Mouse (Mus musculus) CH12.LX (cell line): Measurements from ENCODE around the gene Gldc.

Experiments
- CHD1 ChIP-seq: IDR thresholded peaks from 2 replicates; pipeline ENCODE4 v1.6.1; 2012; ENCODE audit warnings: low read depth, low read length, improper control_type of control experiment, inconsistent platforms
- CHD2 ChIP-seq: IDR thresholded peaks from 2 replicates; pipeline ENCODE4 v1.6.1; 2011; ENCODE audit warnings: low read length, improper control_type of control experiment
- CTCF ChIP-seq, 2 experiments: IDR thresholded peaks in 1 of 2; conservative IDR thresholded peaks in 1 of 2; 2 replicates each; pipeline ENCODE4 v1.5.1; 2011 to 2012; ENCODE audit warnings: low read depth in 2 of 2, low read length in 2 of 2, improper control_type of control experiment in 1 of 2, inconsistent platforms in 1 of 2, mild to moderate bottlenecking in 1 of 2, moderate library complexity in 1 of 2
- EP300 ChIP-seq: IDR thresholded peaks from 2 replicates; pipeline ENCODE4 v1.6.1; 2011; ENCODE audit warnings: low read length, improper control_type of control experiment
- MAFK ChIP-seq: IDR thresholded peaks from 2 replicates; pipeline ENCODE4 v1.6.1; 2011; ENCODE audit warnings: low read length, improper control_type of control experiment; ENCODE audit not compliant: insufficient replicate concordance
- MAZ ChIP-seq: IDR thresholded peaks from 2 replicates; pipeline ENCODE4 v1.6.1; 2012; ENCODE audit warnings: low read depth, mild to moderate bottlenecking, inconsistent platforms, low read length, improper control_type of control experiment, moderate library complexity
- MXI1 ChIP-seq: IDR thresholded peaks from 2 replicates; pipeline ENCODE4 v1.6.1; 2011; ENCODE audit warnings: mild to moderate bottlenecking, low read depth, low read length, improper control_type of control experiment
- POLR2A ChIP-seq: IDR thresholded peaks from 2 replicates; pipeline ENCODE4 v1.6.1; 2011; ENCODE audit warnings: low read depth, mild to moderate bottlenecking, improper control_type of control experiment, low read length
- RAD21 ChIP-seq: IDR thresholded peaks from 2 replicates; pipeline ENCODE4 v1.6.1; 2011; ENCODE audit warnings: low read depth, mild to moderate bottlenecking, low read length, improper control_type of control experiment, moderate library complexity
- TBP ChIP-seq: conservative IDR thresholded peaks from 2 replicates; pipeline ENCODE4 v1.6.1; 2011; ENCODE audit warnings: low read depth, low read length, improper control_type of control experiment
- UBTF ChIP-seq: IDR thresholded peaks from 2 replicates; pipeline ENCODE4 v1.6.1; 2012; ENCODE audit warnings: low read depth, mild to moderate bottlenecking, inconsistent platforms, low read length, improper control_type of control experiment, moderate library complexity
- ZKSCAN1 ChIP-seq: IDR thresholded peaks from 2 replicates; pipeline ENCODE4 v1.6.1; 2012; ENCODE audit warnings: low read depth, inconsistent platforms, low read length, improper control_type of control experiment, borderline replicate concordance
- ZMIZ1 ChIP-seq: IDR thresholded peaks from 2 replicates; pipeline ENCODE4 v1.6.1; 2012; ENCODE audit warnings: low read depth, mild to moderate bottlenecking, inconsistent platforms, low read length, improper control_type of control experiment

DNA sequence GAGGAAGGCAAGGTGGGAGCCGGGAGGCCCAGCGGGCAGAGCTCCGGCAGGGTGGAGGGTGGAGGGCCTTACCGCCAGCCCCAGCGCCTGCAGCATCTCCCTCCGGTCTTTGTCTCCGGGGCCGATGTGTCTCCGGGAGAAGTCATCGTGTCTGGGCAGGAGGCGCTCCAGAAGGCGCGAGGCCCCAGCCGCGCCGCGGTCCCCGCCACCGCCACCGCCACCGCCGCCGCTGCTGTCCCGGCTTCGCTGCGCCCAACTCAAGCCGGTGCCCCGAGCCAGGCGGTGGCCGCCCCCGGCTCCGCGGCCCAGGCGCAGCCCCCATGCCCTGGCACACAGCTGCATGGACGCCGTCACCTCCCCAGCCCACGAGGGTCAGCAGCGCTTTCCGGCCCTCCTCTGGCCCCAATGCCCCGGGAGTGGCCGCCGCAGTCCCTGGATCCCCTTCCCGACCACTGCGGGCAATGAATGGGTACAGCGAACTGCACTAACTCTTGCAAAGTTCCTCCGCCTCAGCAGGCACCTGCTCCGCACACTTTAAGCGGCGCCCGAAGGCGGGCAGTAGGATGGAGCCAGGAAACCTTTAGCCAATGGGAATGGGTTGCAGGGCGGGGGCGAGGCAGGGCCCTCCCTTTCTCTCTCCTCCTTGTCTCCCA is at the start of gene Gldc:
- no peak for TF ChIP-seq MAFK
- TF ChIP-seq ZKSCAN1 = no peak
- TF ChIP-seq POLR2A = no peak
- TF ChIP-seq CHD2 = no peak
- TF ChIP-seq CTCF (conservative IDR thresholded peaks at IDR 0.05 in 1 of 2, IDR thresholded peaks at IDR 0.05 in 1 of 2; ENCODE audit: low read depth in 2 of 2, low read length in 2 of 2) = no peak
- TF ChIP-seq EP300 = no peak
- no peak for TF ChIP-seq MXI1
- no peak for TF ChIP-seq RAD21
- no peak for TF ChIP-seq CHD1
- TF ChIP-seq UBTF = no peak
- no peak for TF ChIP-seq TBP
- no peak for TF ChIP-seq ZMIZ1
- TF ChIP-seq MAZ = no peak
